Mouse (Mus musculus) kidney, postnatal 0 days (tissue): ENCODE measurements at regions not wholly inside any gene's neighbourhood (a gene's known extent, or its start where the extent isn't known, plus 50 kb on each side); places are given as distances from the start of the nearest gene placed in this dataset.

Source experiments
- ATAC-seq: fragments of 200-750 bp; cut with Nextera tagmentation; replicated peaks from 2 replicates; pipeline ENCODE4 v1.8.0; 2017; ENCODE audit warnings: low read depth, moderate number of reproducible peaks, moderate TSS enrichment, moderate library complexity; ENCODE audit not compliant: low FRiP score
- DNase-seq: peaks from one replicate; pipeline ENCODE4 v3.0.0-alpha.2; 2016; ENCODE audit warnings: low spot score
- H3K27ac ChIP-seq: fragments of 300-500 bp; sonication (generic); 2 replicates; pipeline ENCODE4 v1.5.1; 2014; ENCODE audit warnings: mild to moderate bottlenecking
- H3K27me3 ChIP-seq: fragments of 300-500 bp; sonication (generic); 2 replicates; pipeline ENCODE4 v1.6.1; 2014; ENCODE audit warnings: low read length, mixed read lengths; ENCODE audit not compliant: insufficient read depth
- H3K36me3 ChIP-seq: fragments of 300-500 bp; sonication (generic); 2 replicates; pipeline ENCODE4 v1.6.1; 2014; ENCODE audit warnings: low read length, mixed read lengths; ENCODE audit not compliant: insufficient read depth
- H3K4me1 ChIP-seq: fragments of 300-500 bp; sonication (generic); replicated peaks from 2 replicates; pipeline ENCODE4 v1.6.1; 2014; ENCODE audit warnings: antibody characterized with exemption, low read length, mixed read lengths; ENCODE audit not compliant: insufficient read depth
- H3K4me2 ChIP-seq: fragments of 300-500 bp; sonication (generic); 2 replicates; pipeline ENCODE4 v1.6.1; 2014; ENCODE audit warnings: mild to moderate bottlenecking, low read length, moderate library complexity, mixed read lengths
- H3K4me3 ChIP-seq: fragments of 300-500 bp; sonication (generic); replicated peaks from 2 replicates; pipeline ENCODE4 v1.5.1; 2014; ENCODE audit warnings: low read depth, low read length
- H3K9ac ChIP-seq: fragments of 300-500 bp; sonication (generic); 2 replicates; pipeline ENCODE4 v1.6.1; 2014; ENCODE audit warnings: low read depth, low read length
- H3K9me3 ChIP-seq: fragments of 300-500 bp; sonication (generic); replicated peaks from 2 replicates; pipeline ENCODE4 v1.6.1; 2016; ENCODE audit warnings: low read length, inconsistent platforms, mixed read lengths
- CTCF ChIP-seq: IDR thresholded peaks from 2 replicates; pipeline ENCODE4 v1.5.1; 2016; ENCODE audit warnings: antibody characterized with exemption, low read depth, mild to moderate bottlenecking, moderate library complexity
- WGBS: fragments of 180-500 bp; shearing (Covaris S2); extraction: QIAGEN DNeasy Blood & Tissue Kit; methylation state at CpG from one replicate; pipeline ENCODE4 v1.1.7; 2014; 5-methylcytosine and 5-hydroxymethylcytosine counted together

DNA sequence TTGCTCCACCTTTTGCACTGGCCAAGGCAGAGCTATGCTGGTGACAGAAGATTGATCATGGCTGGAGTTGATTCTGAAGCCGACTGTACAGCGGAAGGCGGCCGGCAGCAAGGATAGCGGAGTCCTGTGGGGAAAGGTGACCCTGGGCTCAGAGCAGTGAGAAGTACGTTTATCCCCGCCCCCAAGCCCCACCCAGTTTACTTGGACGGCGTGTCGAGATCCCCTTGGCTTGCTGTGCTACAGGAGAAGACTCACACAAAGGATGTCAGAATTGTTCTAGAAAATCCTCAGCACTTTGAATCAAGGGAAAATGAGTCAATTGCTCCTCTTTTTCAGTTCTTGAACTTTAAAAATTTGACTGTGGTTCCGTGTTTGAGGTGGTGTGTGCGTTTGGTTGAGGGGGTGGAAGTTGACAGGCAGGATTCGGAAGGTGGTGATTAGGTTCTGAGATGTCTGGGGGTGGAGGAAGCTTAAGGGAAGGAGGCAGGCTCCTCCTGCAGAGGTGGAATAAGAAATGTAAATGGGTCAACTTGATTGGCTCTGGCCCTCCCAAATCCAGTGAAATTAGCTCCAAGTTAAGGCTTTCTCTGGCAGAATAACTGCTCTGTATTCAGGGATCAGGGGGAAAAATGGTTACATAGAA lies 199.7 kb downstream of the Pten start:
- Histone ChIP-seq H3K36me3 (no peaks in the 10 kb centered on the region), H3K4me3 (peak overlapping the region; percentile 29), H3K4me2 (peak overlapping the region; percentile 54), H3K27me3 (no peaks in the 10 kb centered on the region), H3K9me3 (no peaks in the 10 kb centered on the region), H3K27ac (no peak overlapping the region), H3K4me1 (peaks cover 5% of the 10 kb centered on the region), H3K9ac (peak overlapping the region; percentile 13; the same call in 1 of the 2 replicates)
- ATAC-seq (no peak), DNase-seq (peak; percentile 62)
- WGBS: 7% methylated on average over 13 of the region's 13 CpGs
- TF ChIP-seq CTCF: no peak

DNA sequence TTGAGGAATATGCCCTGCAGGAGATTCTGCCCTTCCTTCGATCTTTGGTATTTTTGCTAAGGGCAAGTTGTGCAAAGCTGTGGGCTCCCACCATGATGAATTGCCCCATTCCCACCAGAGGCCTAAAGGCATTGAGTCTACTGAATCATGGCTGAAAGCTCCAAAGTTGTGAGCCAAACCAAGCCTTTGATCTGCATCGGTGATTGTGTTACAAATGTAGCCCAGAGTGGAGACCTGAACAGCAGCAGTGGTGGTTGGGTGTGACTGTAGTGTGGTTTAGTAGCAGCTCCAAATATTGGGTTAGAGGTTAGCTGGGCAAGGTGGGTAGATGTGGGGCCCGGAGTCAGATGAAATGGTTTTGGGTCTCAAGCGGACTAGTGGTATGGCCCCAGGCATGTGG lies 201.0 kb downstream of the Pten start:
- WGBS: 93% methylated on average over 4 of the region's 4 CpGs
- Histone ChIP-seq H3K27me3 (no peaks in the 10 kb centered on the region), H3K4me3 (no peak overlapping the region), H3K36me3 (no peaks in the 10 kb centered on the region), H3K4me1 (peaks cover 5% of the 10 kb centered on the region), H3K4me2 (no peak overlapping the region), H3K9ac (no peak overlapping the region), H3K27ac (no peak overlapping the region), H3K9me3 (no peaks in the 10 kb centered on the region)
- TF ChIP-seq CTCF: no peak
- ATAC-seq (no peak), DNase-seq (no peak)

DNA sequence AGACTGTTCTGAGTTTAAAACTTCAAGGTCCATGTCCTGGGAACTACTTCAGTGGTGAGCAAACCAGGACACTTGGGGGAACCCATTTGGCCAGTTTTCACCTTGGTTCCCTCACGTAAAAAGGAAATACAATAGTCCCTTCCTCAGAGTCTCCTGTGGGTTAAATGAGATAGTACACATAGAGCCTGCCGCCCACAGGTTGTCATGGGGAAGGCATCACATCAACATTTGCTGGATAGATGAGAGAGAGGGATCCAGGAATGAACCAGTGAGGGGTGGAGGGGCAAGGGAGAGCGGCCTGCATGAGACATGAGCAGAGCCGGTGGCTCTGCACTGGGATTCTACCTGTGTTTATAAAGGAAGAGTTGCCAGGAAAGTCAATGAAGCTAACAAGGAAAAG lies 201.5 kb downstream of the Pten start:
- 91% methylated on average over 4 of the region's 4 CpGs for WGBS
- no peak overlapping the region for H3K9ac ChIP-seq
- H3K4me2 ChIP-seq: no peak overlapping the region
- no peaks in the 10 kb centered on the region for H3K36me3 ChIP-seq
- no peak for ATAC-seq
- no peak for DNase-seq
- TF ChIP-seq CTCF: no peak
- no peaks in the 10 kb centered on the region for H3K9me3 ChIP-seq
- peaks cover 5% of the 10 kb centered on the region for H3K4me1 ChIP-seq
- no peak overlapping the region for H3K4me3 ChIP-seq
- H3K27ac ChIP-seq: no peak overlapping the region
- no peaks in the 10 kb centered on the region for H3K27me3 ChIP-seq

DNA sequence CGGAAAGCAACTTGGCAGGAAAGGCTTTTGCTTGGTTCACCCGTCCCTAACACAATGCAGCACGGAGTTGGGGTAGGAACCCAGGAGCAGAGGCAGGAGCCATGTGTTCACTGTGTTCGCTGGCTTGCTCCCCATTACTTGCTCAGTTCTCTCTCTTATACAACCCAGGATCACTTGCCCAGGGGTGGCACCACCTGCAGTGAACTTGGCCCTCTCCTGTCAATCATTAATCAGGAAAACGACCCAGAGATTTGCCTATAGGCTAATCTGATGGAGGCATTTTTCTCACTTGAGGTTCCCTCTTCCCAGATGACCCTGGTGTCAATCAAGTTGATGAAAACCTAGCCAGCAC lies 202.5 kb downstream of the Pten start:
- Histone ChIP-seq H3K9me3 (no peaks in the 10 kb centered on the region), H3K4me2 (no peak overlapping the region), H3K27me3 (no peaks in the 10 kb centered on the region), H3K9ac (no peak overlapping the region), H3K36me3 (no peaks in the 10 kb centered on the region), H3K4me1 (peaks cover 5% of the 10 kb centered on the region; the same call in 1 of the 2 replicates), H3K4me3 (no peak overlapping the region), H3K27ac (no peak overlapping the region)
- peak; percentile 53 for ATAC-seq
- 62% methylated on average over 5 of the region's 5 CpGs for WGBS
- DNase-seq: no peak
- TF ChIP-seq CTCF: 0 out of 2 replicates have a peak, but pooled peaks have one; percentile 2

GRCm38 (mm10) chr19:32960196-32960947 lies 203.1 kb downstream of the Pten start:
- H3K27ac ChIP-seq: no peak overlapping the region
- H3K27me3 ChIP-seq: no peaks in the 10 kb centered on the region
- H3K4me2 ChIP-seq: no peak overlapping the region
- no peak overlapping the region for H3K4me3 ChIP-seq
- no peak overlapping the region for H3K9ac ChIP-seq
- no peak for TF ChIP-seq CTCF
- H3K36me3 ChIP-seq: no peaks in the 10 kb centered on the region
- ATAC-seq (no peak; the same call in 1 of the 2 replicates), DNase-seq (no peak)
- peaks cover 5% of the 10 kb centered on the region; the same call in 1 of the 2 replicates for H3K4me1 ChIP-seq
- WGBS: 66% methylated on average over 9 of the region's 9 CpGs
- H3K9me3 ChIP-seq: no peaks in the 10 kb centered on the region

GRCm38 (mm10) chr19:32961525-32961924 lies 204.2 kb downstream of the Pten start:
- no peak overlapping the region for H3K27ac ChIP-seq
- H3K4me1 ChIP-seq: 0 out of 2 replicates have a peak, but pooled peaks cover 5% of the 10 kb centered on the region
- no peak overlapping the region for H3K4me3 ChIP-seq
- TF ChIP-seq CTCF: no peak
- H3K9ac ChIP-seq: no peak overlapping the region
- WGBS: 64% methylated on average over 5 of the region's 5 CpGs
- H3K9me3 ChIP-seq: no peaks in the 10 kb centered on the region
- DNase-seq: no peak
- no peak overlapping the region for H3K4me2 ChIP-seq
- no peak for ATAC-seq
- no peaks in the 10 kb centered on the region for H3K27me3 ChIP-seq
- no peaks in the 10 kb centered on the region for H3K36me3 ChIP-seq
